Mouse (Mus musculus) neutrophil, adult 5-6 weeks (primary cell): Measurements from ENCODE around the gene Stx18. TPM values are rescaled to one million over a fixed set of nuclear protein-coding genes. Genes with fewer than 3 reads are reported as not detected.

Source experiments
- ATAC-seq: fragments of 151-379, 151-347 bp; 2 replicates; pipeline ENCODE4 v1.8.0; 2017; ENCODE audit warnings: mild to moderate bottlenecking, moderate TSS enrichment; ENCODE audit not compliant: insufficient number of reproducible peaks, poor library complexity, low FRiP score, severe bottlenecking; ENCODE audit errors: extremely low read depth
- total RNA-seq: library from RNA; stranded (forward); fragments of 200-1000 nt; gene quantifications from 2 replicates; pipeline ENCODE4 v1.2.3, GENCODE M21; 2017

Gene Stx18
- total RNA-seq, 1 experiment from 2014 or later, result 25.7 TPM

DNA sequence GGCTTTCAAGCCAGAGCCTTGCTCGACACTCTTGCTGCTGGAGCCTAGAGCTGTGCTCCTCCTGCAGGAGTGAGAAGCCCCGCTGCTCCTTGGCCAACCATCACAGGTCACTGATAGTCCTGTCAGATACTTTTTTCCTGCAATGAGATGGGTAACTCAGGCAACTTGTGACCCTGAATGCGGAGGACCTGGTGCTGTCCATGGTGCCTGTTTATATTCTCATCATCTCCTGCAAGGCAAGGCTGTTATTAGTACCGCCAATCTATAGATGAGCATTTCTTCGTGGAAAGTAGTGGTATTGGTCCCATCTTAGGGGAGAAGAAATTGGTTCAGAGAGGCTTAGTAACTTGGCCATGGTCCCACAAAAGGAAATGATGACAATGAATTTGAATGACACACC lies 135.2 kb downstream of the Stx18 start:
- ATAC-seq, result no peak

DNA sequence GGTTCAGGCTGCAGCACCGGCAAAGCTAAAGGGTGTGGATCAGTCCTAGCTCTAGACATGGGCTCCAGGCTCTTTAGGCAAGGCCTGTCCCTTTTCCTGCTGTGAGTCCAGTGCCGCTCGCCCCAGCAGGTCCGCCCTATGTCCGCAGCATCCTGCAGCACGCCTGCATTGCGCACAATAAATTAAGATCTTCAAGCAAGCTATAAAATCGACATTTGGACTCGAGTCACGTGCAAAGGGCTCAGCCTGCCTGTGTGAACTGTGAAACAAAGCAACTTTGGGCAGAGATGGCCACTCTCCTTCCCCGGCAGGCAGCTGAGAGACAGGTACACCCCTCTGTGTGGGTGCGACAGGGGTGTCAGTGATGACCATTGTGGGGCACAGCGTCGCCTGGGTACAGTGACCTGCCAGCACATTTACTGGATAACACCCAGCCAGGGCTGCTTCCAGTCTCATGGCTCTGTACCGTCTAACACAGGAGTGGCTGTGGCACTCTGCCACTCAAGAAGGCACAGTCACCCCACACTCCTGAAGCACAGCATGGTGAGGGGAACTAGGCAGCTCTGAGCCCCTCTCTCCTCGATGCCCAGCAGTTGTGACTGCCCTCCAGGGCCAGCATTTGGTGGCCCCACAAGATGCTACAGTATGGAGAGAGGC lies 135.8 kb downstream of the Stx18 start:
- ATAC-seq, result no peak

DNA sequence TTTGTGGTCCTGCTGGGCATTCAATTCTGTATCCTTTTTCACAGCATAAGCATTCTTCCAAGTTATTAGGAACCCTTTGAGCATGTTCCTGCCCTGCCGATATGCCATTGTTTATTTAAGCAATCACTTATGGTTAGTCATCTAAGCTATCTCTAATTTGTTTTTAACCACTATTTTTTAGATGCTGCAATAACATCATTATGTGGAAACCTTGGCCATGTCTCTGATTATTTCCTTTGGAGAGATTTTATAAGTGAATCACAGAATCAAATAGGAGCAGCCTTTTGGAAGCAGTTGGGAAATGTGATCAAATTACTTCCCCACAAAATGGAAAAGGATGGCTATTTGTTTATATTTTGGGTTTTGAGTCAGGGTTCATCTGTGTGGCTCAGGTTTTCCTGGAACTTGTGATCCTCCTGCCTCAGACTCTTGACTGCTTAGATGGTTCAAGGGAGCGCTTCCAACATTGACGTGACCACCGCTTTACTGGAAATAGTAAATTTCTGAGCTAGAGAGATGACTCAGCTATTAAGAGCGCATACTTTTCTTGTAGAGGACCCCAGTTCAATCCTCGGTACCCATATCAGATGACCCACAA lies 146.2 kb downstream of the Stx18 start:
- no peak for ATAC-seq

DNA sequence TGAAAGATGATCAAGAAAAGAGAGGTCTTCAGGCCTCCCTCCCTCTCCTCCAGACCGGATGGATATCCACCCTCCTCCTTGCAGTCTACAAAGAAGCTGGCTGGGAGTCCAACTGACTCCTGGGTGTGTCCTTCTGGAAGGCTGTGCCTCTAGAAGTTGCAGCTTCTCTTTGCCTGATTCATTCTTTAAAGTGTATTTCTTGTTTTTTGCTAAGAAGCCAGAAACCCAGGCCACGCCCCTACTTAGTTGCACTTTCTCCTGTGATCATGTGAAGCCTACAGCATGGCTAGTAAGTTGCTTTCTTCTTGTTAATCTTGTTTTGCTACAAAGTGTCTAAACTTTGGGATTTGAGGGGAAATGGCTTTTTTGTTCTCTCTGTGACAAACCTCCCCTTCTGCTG lies 148.5 kb downstream of the Stx18 start:
- ATAC-seq, result no peak

Other genes with a start within 250 kb of the Stx18 start
- gene Msx1, start 214.2 kb upstream of the Stx18 start, total RNA-seq, result not detected in 2 replicates
- gene Nsg1, start 121.2 kb downstream of the Stx18 start, total RNA-seq, result 0.12 and 0.25 TPM in 2 replicates
- gene Zbtb49, start 181.7 kb downstream of the Stx18 start, total RNA-seq, result 23.5 and 25.6 TPM in 2 replicates
- gene Lyar, start 181.7 kb downstream of the Stx18 start, total RNA-seq, result 28.1 and 38.6 TPM in 2 replicates
- 37.0 TPM in 2 replicates for gene Tmem128, start 221.4 kb downstream of the Stx18 start, total RNA-seq
- not detected in 2 replicates for gene Otop1, start 237.2 kb downstream of the Stx18 start, total RNA-seq